Mouse (Mus musculus): Measurements from ENCODE around the gene Ift43.

DNA sequence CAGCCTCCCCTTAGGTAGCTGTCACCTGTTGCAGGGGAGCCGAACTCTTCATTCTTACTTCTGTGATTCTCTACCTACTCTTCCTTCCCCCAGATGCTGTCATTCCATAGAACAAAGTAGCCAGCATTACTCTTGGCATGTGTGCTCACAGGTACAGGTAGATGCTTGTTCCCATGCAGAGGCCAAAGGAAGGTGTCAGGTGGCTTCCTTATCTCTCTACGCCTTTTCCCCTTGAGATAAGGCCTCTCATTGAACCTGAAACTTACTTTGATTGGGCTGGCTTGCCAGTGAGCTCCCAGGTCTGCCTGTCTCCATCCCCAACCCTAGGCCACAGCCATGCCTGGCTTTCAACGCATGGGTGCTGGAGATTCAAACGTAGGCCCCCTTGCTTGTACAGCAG is 11.7 kb downstream of the Ift43 start:
- TF ChIP-seq CTCF (IDR thresholded peaks at IDR 0.05 in 2 of 3, conservative IDR thresholded peaks at IDR 0.05 in 1 of 3; ENCODE audit: control insufficient read depth in 1 of 3, insufficient read depth in 1 of 3, low read depth in 2 of 3, low read length in 3 of 3, poor library complexity in 1 of 3, severe bottlenecking in 1 of 3) (no peak), USF1 (IDR thresholded peaks at IDR 0.05; ENCODE audit: low read depth, low read length) (no peak), POLR2A (IDR thresholded peaks at IDR 0.05; ENCODE audit: control insufficient read depth in 1 of 2, insufficient read depth in 1 of 2, low read depth in 1 of 2, low read length in 2 of 2, poor library complexity in 1 of 2) (no peak), UBTF (IDR thresholded peaks at IDR 0.05; ENCODE audit: borderline replicate concordance, insufficient read depth, low read depth, low read length) (no peak), TCF12 (IDR thresholded peaks at IDR 0.05; ENCODE audit: low read depth, low read length) (no peak), RAD21 (IDR thresholded peaks at IDR 0.05; ENCODE audit: low read depth, low read length) (no peak), TAL1 (IDR thresholded peaks at IDR 0.05; ENCODE audit: low read length) (no peak), EP300 (IDR thresholded peaks at IDR 0.05; ENCODE audit: low read depth in 1 of 2, low read length in 2 of 2) (no peak), NELFE (IDR thresholded peaks at IDR 0.05; ENCODE audit: low read depth, low read length) (no peak), SMC3 (IDR thresholded peaks at IDR 0.05; ENCODE audit: low read depth, low read length) (no peak)

All from MEL (cell line).